Mouse (Mus musculus) left cerebral cortex, postnatal 14 days (tissue): ENCODE measurements around the gene Cpd. TPM values are rescaled to one million over a fixed set of nuclear protein-coding genes. Genes with fewer than 3 reads are reported as not detected.

Experiments used
- DNase-seq, 2 experiments: peaks; one replicate each; pipeline ENCODE4 v3.0.0; 2021 to 2022; ENCODE audit warnings: low spot score in 2 of 2, mixed read lengths in 1 of 2
- intact Hi-C: fragments of 180-260 bp; cut with DNase I; formaldehyde crosslinking; loops from one replicate; pipeline ENCODE4 v1.15.1; 2025
- total RNA-seq, 2 experiments: library from RNA; stranded (reverse); gene quantifications; 2 replicates each; pipeline ENCODE4 v1.2.3; 2021

The Cpd gene
- total RNA-seq, 2 experiments from 2014 or later, result 63.4 to 64.6 TPM

DNA sequence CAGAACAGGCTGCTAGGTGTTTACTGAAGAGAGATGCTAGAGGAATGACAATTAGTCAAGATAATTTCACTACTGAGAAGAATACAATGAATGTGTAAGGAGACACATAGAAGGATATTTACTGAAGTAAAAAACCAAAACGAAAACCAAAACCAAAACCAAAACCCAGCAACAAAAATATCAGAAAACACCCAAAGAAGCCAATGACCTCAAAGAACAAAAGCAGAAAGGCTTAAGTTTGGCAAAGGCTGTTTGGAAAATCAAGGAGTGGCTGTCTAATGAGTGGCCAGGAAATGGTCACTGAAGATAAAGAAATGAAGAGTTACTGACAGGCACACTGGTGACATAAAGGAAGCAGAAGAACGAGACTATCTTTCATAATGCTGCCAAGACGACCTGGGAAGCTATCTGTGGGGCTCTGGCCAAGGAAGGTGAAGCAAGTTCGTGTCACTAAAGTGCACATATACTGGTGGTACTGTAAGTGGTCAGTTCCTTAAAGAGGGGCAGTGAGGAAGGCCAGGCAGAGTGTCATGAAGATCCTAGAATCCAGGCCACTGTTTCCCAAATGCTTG is 111.0 kb downstream of the Cpd start:
- no peak for DNase-seq
- intact Hi-C loops, result loop anchor here (5.0 kb wide), 1 partner anchor 59 kb away; the partner anchor contains the start of gene Trarg1

GRCm38 (mm10) chr11:76734560-76734959 is 112.3 kb downstream of the Cpd start:
- intact Hi-C loops, result no loop called here
- DNase-seq, result no peak

- intact Hi-C loops, result no loop called here
- DNase-seq, result no peak
These were observed 116.2 kb downstream of the Cpd start for GRCm38 (mm10) chr11:76730650-76731049.

Other genes with a start within 250 kb of the Cpd start
- 100 to 1,000 TPM; 424 to 443 TPM for gene Abr, start 224.7 kb downstream of the Cpd start, total RNA-seq
- 1 to 10 TPM; 3.4 to 4.2 TPM for gene Bhlha9, start 174.5 kb downstream of the Cpd start, total RNA-seq
- under 1 TPM; 0.61 to 0.75 TPM for gene Trarg1, start 167.2 kb downstream of the Cpd start, total RNA-seq
- 10 to 100 TPM; 43.2 to 46.4 TPM for gene Gosr1, start 83.4 kb downstream of the Cpd start, total RNA-seq
- gene Tmigd1, start 55.1 kb upstream of the Cpd start, total RNA-seq, result not detected
- gene Blmh, start 77.8 kb upstream of the Cpd start, total RNA-seq, result 10 to 100 TPM; 71.9 to 79.7 TPM
- gene Slc6a4, start 151.6 kb upstream of the Cpd start, total RNA-seq, result not detected
- 10 to 100 TPM; 13.7 to 16.1 TPM for gene Nsrp1, start 231.4 kb upstream of the Cpd start, total RNA-seq